Mouse (Mus musculus): ENCODE results near the gene Olfr705. TPM values are rescaled to one million over a fixed set of nuclear protein-coding genes. Genes with fewer than 3 reads are reported as not detected.

Olfr705 gene
- polyA plus RNA-seq (2015; fragmentation: Nextera tagmentation; extraction: Ambion mirVana), result not detected in 2 replicates

GRCm38 (mm10) chr7:106876791-106877190 lies at the start of gene Olfr705:
Olfr705 (minus strand) TSS chr7:106876891.

GRCm38 (mm10) chr7:106907676-106908075 lies 31.0 kb upstream of the Olfr705 start, which contains the start of gene Olfr1532-ps1:
Olfr1532-ps1 (plus strand) TSS chr7:106908001.

GRCm38 (mm10) chr7:106901141-106901540 lies 24.4 kb upstream of the Olfr705 start, which contains the start of gene Olfr707:
Olfr707 (minus strand) TSS chr7:106901241.

GRCm38 (mm10) chr7:106888062-106888461 lies 11.4 kb upstream of the Olfr705 start, which contains the start of gene Olfr706:
Olfr706 (minus strand) TSS chr7:106888162.

GRCm38 (mm10) chr7:106862885-106863284 lies 13.8 kb downstream of the Olfr705 start, which contains the start of gene Olfr704:
Olfr704 (plus strand) TSS chr7:106863185.

GRCm38 (mm10) chr7:106843060-106843459 lies 33.6 kb downstream of the Olfr705 start, which contains the start of gene Olfr703:
Olfr703 (plus strand) TSS chr7:106843360.

GRCm38 (mm10) chr7:106833793-106834192 lies 42.9 kb downstream of the Olfr705 start, which contains the start of gene Olfr702:
Olfr702 (minus strand) TSS chr7:106833893.

Other genes starting within 250 kb of the Olfr705 start
- not detected in 2 replicates for gene Olfr693, start 196.3 kb downstream of the Olfr705 start, polyA plus RNA-seq (2015; fragmentation: Nextera tagmentation; extraction: Ambion mirVana)
- not detected in 2 replicates for gene Olfr694, start 185.1 kb downstream of the Olfr705 start, polyA plus RNA-seq (2015; fragmentation: Nextera tagmentation; extraction: Ambion mirVana)
- gene Olfr695, start 160.5 kb downstream of the Olfr705 start, polyA plus RNA-seq (2015; fragmentation: Nextera tagmentation; extraction: Ambion mirVana), result not detected in 2 replicates
- not detected in 2 replicates for gene Olfr697, start 134.4 kb downstream of the Olfr705 start, polyA plus RNA-seq (2015; fragmentation: Nextera tagmentation; extraction: Ambion mirVana)
- not detected in 2 replicates for gene Olfr698, start 121.5 kb downstream of the Olfr705 start, polyA plus RNA-seq (2015; fragmentation: Nextera tagmentation; extraction: Ambion mirVana)
- not detected in 2 replicates for gene Olfr699, start 83.7 kb downstream of the Olfr705 start, polyA plus RNA-seq (2015; fragmentation: Nextera tagmentation; extraction: Ambion mirVana)
- not detected in 2 replicates for gene Olfr700, start 68.1 kb downstream of the Olfr705 start, polyA plus RNA-seq (2015; fragmentation: Nextera tagmentation; extraction: Ambion mirVana)
- gene Olfr701, start 62.8 kb downstream of the Olfr705 start, polyA plus RNA-seq (2015; fragmentation: Nextera tagmentation; extraction: Ambion mirVana), result not detected in 2 replicates
- gene Olfr702, start 43.0 kb downstream of the Olfr705 start, polyA plus RNA-seq (2015; fragmentation: Nextera tagmentation; extraction: Ambion mirVana), result not detected in 2 replicates
- gene Olfr703, start 33.5 kb downstream of the Olfr705 start, polyA plus RNA-seq (2015; fragmentation: Nextera tagmentation; extraction: Ambion mirVana), result not detected in 2 replicates
- gene Olfr704, start 13.7 kb downstream of the Olfr705 start, polyA plus RNA-seq (2015; fragmentation: Nextera tagmentation; extraction: Ambion mirVana), result not detected in 2 replicates
- gene Olfr706, start 11.3 kb upstream of the Olfr705 start, polyA plus RNA-seq (2015; fragmentation: Nextera tagmentation; extraction: Ambion mirVana), result not detected in 2 replicates
- not detected in 2 replicates for gene Olfr707, start 24.4 kb upstream of the Olfr705 start, polyA plus RNA-seq (2015; fragmentation: Nextera tagmentation; extraction: Ambion mirVana)
- gene Olfr1532-ps1, start 31.1 kb upstream of the Olfr705 start, polyA plus RNA-seq (2015; fragmentation: Nextera tagmentation; extraction: Ambion mirVana), result not detected in 2 replicates
- gene Olfr709-ps1, start 55.3 kb upstream of the Olfr705 start, polyA plus RNA-seq (2015; fragmentation: Nextera tagmentation; extraction: Ambion mirVana), result not detected in 2 replicates
- not detected in 2 replicates for gene Olfr710, start 71.4 kb upstream of the Olfr705 start, polyA plus RNA-seq (2015; fragmentation: Nextera tagmentation; extraction: Ambion mirVana)
- gene Olfr6, start 87.0 kb upstream of the Olfr705 start, polyA plus RNA-seq (2015; fragmentation: Nextera tagmentation; extraction: Ambion mirVana), result not detected in 2 replicates
- not detected in 2 replicates for gene Olfr711, start 98.6 kb upstream of the Olfr705 start, polyA plus RNA-seq (2015; fragmentation: Nextera tagmentation; extraction: Ambion mirVana)
- not detected in 2 replicates for gene Olfr2, start 129.2 kb upstream of the Olfr705 start, polyA plus RNA-seq (2015; fragmentation: Nextera tagmentation; extraction: Ambion mirVana)
- gene Olfr713, start 154.3 kb upstream of the Olfr705 start, polyA plus RNA-seq (2015; fragmentation: Nextera tagmentation; extraction: Ambion mirVana), result not detected in 2 replicates
- not detected in 2 replicates for gene Olfr714, start 194.1 kb upstream of the Olfr705 start, polyA plus RNA-seq (2015; fragmentation: Nextera tagmentation; extraction: Ambion mirVana)
- not detected in 2 replicates for gene Olfr17, start 216.3 kb upstream of the Olfr705 start, polyA plus RNA-seq (2015; fragmentation: Nextera tagmentation; extraction: Ambion mirVana)
- gene Olfr715b, start 233.5 kb upstream of the Olfr705 start, polyA plus RNA-seq (2015; fragmentation: Nextera tagmentation; extraction: Ambion mirVana), result not detected in 2 replicates

All from adrenal gland, postnatal 0 days (tissue).